Mouse (Mus musculus) intestine, postnatal 0 days (tissue): ENCODE data around the gene Med22. TPM values are rescaled to one million over a fixed set of nuclear protein-coding genes. Genes with fewer than 3 reads are reported as not detected.

ENCODE experiments used
- ATAC-seq: fragments of 200-750 bp; cut with Nextera tagmentation; 2 replicates; pipeline ENCODE4 v1.8.0; 2017; ENCODE audit warnings: mild to moderate bottlenecking, moderate TSS enrichment, moderate library complexity
- H3K27ac ChIP-seq: fragments of 300-500 bp; sonication (generic); 2 replicates; pipeline ENCODE4 v1.5.1; 2014; ENCODE audit warnings: mild to moderate bottlenecking, low read depth, low read length, moderate library complexity
- H3K27me3 ChIP-seq: fragments of 300-500 bp; sonication (generic); replicated peaks from 2 replicates; pipeline ENCODE4 v1.6.1; 2014; ENCODE audit warnings: low read length, mixed read lengths; ENCODE audit not compliant: control insufficient read depth, insufficient read depth
- H3K36me3 ChIP-seq: fragments of 300-500 bp; sonication (generic); 2 replicates; pipeline ENCODE4 v1.6.1; 2014; ENCODE audit warnings: mild to moderate bottlenecking, moderate library complexity; ENCODE audit not compliant: control insufficient read depth, insufficient read depth
- H3K4me1 ChIP-seq: fragments of 300-500 bp; sonication (generic); replicated peaks from 2 replicates; pipeline ENCODE4 v1.6.1; 2014; ENCODE audit warnings: antibody characterized with exemption, low read length, mixed read lengths; ENCODE audit not compliant: control insufficient read depth, insufficient read depth
- H3K4me2 ChIP-seq: fragments of 300-500 bp; sonication (generic); replicated peaks from 2 replicates; pipeline ENCODE4 v1.6.1; 2014; ENCODE audit warnings: low read depth, mild to moderate bottlenecking, moderate library complexity
- H3K4me3 ChIP-seq: fragments of 300-500 bp; sonication (generic); 2 replicates; pipeline ENCODE4 v1.5.1; 2014; ENCODE audit warnings: low read depth, low read length
- H3K9ac ChIP-seq: fragments of 300-500 bp; sonication (generic); 2 replicates; pipeline ENCODE4 v1.6.1; 2014; ENCODE audit warnings: mild to moderate bottlenecking, low read depth, low read length
- H3K9me3 ChIP-seq: fragments of 300-500 bp; sonication (generic); 2 replicates; pipeline ENCODE4 v1.6.1; 2016; ENCODE audit warnings: mixed run types; ENCODE audit not compliant: control insufficient read depth
- CTCF ChIP-seq: sonication (generic); IDR thresholded peaks from 2 replicates; pipeline ENCODE4 v1.5.1; 2016; ENCODE audit warnings: low read depth, mild to moderate bottlenecking, control low read depth, antibody characterized with exemption, moderate library complexity
- WGBS: fragments of 180-500 bp; shearing (Covaris S2); extraction: QIAGEN DNeasy Blood & Tissue Kit; methylation state at CpG from one replicate; pipeline ENCODE4 v1.1.7; 2014; 5-methylcytosine and 5-hydroxymethylcytosine counted together
- polyA plus RNA-seq: library from polyadenylated mRNA; unstranded; fragments of >200 nt; fragmentation: Nextera tagmentation; extraction: Ambion mirVana; gene quantifications from 2 replicates; pipeline ENCODE4 v1.2.1, GENCODE M21; 2015

Med22 gene
- polyA plus RNA-seq, 1 experiment from 2014 or later = 19.8 TPM

DNA sequence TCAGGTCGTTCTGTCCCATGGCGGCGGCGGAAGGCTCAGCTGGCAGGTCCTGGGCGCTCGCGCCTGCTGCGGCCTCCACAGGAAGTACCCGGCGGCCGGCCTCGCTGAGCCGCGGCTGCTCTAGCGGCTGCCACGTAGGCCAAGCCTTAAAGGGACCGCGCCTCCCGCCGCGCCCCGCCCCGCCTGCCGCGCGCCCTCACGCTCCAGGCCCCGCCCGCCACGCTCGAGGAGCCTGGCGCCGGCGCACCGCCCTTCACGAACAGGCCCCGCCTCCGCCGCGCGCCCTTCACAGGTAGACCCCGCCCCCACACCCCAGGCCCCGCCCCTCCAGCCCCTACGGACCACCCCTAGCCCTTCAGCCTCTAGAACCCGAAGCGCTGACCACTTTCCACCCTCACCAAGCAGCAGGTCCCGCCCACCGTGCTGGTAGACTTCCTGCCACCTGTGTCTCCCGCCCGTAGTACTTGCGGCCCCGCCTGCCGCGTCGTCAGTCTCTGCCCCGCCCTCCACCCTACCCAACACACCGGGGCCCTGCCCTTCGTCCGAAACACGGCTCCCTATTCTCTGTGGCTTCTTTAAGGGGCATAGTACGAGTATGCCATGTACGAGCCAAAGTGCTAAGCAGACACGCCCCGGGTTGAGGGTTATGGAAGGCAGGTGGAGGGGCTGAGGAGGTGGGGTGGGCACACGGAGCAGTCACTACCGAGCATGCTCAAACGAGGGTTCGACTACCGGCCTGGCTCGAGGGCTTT lies 23.0 kb upstream of the Med22 start, which contains the start of the genes Surf4 and Stkld1:
Surf4 (minus strand) TSS at position 625 of the 752 bp plus-strand sequence.
Stkld1 (plus strand) TSS at position 744 of the 752 bp plus-strand sequence.
- ATAC-seq = peak; percentile 95
- Histone ChIP-seq H3K36me3 (peaks cover 8% of the 10 kb centered on the region; the same call in 1 of the 2 replicates), H3K4me3 (peak within 1 kb of the TSS; percentile 94), H3K27me3 (no peaks in the 10 kb centered on the region), H3K27ac (peak within 1 kb of the TSS; percentile 100), H3K4me1 (peaks cover 6% of the 10 kb centered on the region; the same call in 1 of the 2 replicates), H3K9me3 (no peaks in the 10 kb centered on the region), H3K9ac (peak within 1 kb of the TSS; percentile 100), H3K4me2 (peak within 1 kb of the TSS; percentile 82)
- 0 out of 2 replicates have a peak, but pooled peaks have one; percentile 7 for TF ChIP-seq CTCF
- WGBS = 0% methylated on average over 54 of the region's 70 CpGs

DNA sequence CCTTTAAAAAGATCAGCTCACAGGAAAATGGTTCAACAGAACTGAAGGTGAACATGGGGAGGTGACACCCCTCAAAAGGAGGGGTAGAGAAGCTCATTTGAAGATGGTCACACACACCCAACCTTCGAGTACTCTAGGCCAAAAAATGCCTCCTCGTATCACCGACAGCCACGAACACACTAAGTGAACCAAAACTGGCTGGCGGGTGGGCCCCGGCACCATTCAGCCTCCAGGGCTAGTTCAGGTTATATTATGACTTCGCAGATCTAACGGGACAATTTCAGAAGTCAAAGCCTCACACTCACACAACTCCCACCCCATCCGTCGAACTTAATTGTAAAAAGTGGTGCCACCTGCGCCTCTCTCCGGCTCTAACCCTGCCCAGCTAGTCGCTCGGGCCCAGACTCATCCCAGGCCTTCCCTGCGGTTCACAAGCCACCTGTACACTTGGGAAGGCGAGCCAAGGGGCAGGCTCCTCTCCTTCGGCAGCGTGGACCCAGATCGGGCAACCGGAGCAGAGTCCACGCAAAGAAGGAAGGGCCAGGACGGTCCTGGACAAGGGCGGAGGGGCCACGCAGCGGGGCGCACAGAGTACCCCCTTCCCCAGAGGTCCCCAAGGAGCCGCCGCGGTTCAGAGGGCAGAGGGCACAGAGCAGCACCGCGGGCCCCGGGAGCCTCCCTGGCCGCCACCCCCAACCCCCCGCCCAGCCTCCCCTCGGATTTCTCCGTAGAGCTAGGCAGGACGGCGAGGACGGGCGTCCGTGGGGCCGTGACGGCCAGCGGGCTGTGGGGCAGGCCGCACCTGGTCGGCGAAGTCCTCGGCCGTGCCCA lies 22.2 kb upstream of the Med22 start:
- Histone ChIP-seq H3K27ac (peak overlapping the region; percentile 100), H3K9ac (peak overlapping the region; percentile 100), H3K4me2 (peak overlapping the region; percentile 82), H3K9me3 (no peaks in the 10 kb centered on the region), H3K4me1 (peaks cover 6% of the 10 kb centered on the region; the same call in 1 of the 2 replicates), H3K36me3 (peaks cover 13% of the 10 kb centered on the region; the same call in 1 of the 2 replicates), H3K4me3 (peak overlapping the region; percentile 94), H3K27me3 (no peaks in the 10 kb centered on the region)
- ATAC-seq = peak; percentile 14
- TF ChIP-seq CTCF = no peak
- 1% methylated on average over 48 of the region's 49 CpGs for WGBS

DNA sequence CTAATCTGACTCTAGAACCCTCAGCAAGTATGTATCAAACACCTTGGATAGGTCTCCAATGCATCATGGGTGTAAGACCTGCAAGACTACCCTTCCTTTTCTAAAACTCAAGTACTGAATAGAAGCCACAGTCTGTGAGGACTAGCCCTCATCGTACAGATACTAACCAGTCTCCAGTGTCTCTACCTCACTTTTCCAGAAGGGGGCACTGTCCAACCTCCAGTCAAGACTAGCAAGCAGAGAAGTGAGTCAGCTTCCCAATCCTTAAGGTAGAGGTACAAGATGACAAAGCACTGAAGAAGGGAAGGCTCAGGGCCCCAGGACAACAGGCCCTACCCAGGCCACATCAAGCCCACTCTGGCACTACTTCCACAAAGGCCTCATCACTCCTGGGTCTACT lies 19.9 kb upstream of the Med22 start:
- Histone ChIP-seq H3K9me3 (no peaks in the 10 kb centered on the region), H3K4me3 (no peak overlapping the region), H3K4me2 (peak overlapping the region; percentile 82), H3K9ac (0 out of 2 replicates have a peak overlapping the region, but pooled peaks have one; percentile 27), H3K27me3 (no peaks in the 10 kb centered on the region), H3K36me3 (peaks cover 34% of the 10 kb centered on the region), H3K4me1 (peaks cover 6% of the 10 kb centered on the region; the same call in 1 of the 2 replicates), H3K27ac (peak overlapping the region; percentile 23; the same call in 1 of the 2 replicates)
- TF ChIP-seq CTCF = peak; percentile 84
- WGBS = 38% methylated on average over 1 of the region's 1 CpGs
- ATAC-seq = no peak

- ATAC-seq = peak; percentile 75
- peak overlapping the region; percentile 80 for H3K27ac ChIP-seq
- H3K4me3 ChIP-seq = no peak overlapping the region
- H3K4me1 ChIP-seq = peaks cover 6% of the 10 kb centered on the region; the same call in 1 of the 2 replicates
- H3K4me2 ChIP-seq = no peak overlapping the region
- no peak for TF ChIP-seq CTCF
- 63% methylated on average over 6 of the region's 6 CpGs for WGBS
- H3K36me3 ChIP-seq = peaks cover 58% of the 10 kb centered on the region
- H3K9ac ChIP-seq = no peak overlapping the region
- no peaks in the 10 kb centered on the region for H3K9me3 ChIP-seq
- no peaks in the 10 kb centered on the region for H3K27me3 ChIP-seq
These were observed 17.4 kb upstream of the Med22 start for GRCm38 (mm10) chr2:26927745-26928476.

DNA sequence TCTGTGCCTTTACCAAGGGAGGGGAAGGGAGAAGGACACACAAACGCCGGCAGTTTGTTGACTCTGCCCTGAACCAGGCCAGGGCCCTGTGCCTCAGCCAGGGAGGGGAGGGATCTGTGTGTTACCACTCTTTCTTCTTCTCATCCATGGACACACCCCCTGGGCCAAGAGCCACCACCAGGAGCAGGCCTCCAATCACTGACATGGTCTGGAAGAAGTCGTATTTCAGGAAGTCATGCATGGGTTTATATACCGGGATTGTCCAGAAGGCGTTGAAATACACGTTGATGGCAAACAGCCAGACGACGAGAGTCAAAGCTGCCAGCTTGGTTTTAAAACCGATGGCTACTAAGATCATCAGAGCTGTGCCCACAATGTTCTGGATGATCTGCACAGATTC lies 11.3 kb upstream of the Med22 start:
- ATAC-seq = 0 out of 2 replicates have a peak, but pooled peaks have one; percentile 11
- Histone ChIP-seq H3K9ac (no peak overlapping the region), H3K27me3 (no peaks in the 10 kb centered on the region), H3K4me2 (no peak overlapping the region), H3K4me1 (peaks cover 7% of the 10 kb centered on the region), H3K27ac (peak overlapping the region; percentile 84; the same call in 1 of the 2 replicates), H3K4me3 (no peak overlapping the region), H3K9me3 (no peaks in the 10 kb centered on the region), H3K36me3 (peaks cover 95% of the 10 kb centered on the region)
- no peak for TF ChIP-seq CTCF
- WGBS = 49% methylated on average over 9 of the region's 9 CpGs
